Mouse (Mus musculus) forebrain, embryonic 14.5 days (tissue): Measurements from ENCODE around the gene Rpl5. TPM values are rescaled to one million over a fixed set of nuclear protein-coding genes. Genes with fewer than 3 reads are reported as not detected.

Experiments used
- ATAC-seq: fragments of 200-750 bp; cut with Nextera tagmentation; 2 replicates; pipeline ENCODE4 v1.8.0; 2017; ENCODE audit warnings: mild to moderate bottlenecking, moderate library complexity
- DNase-seq: peaks from one replicate; pipeline ENCODE4 v3.0.0-alpha.2; 2015; ENCODE audit warnings: low spot score
- H3K27ac ChIP-seq: fragments of 300-500 bp; sonication (generic); 2 replicates; pipeline ENCODE4 v1.5.1; 2014; ENCODE audit warnings: low read depth, mild to moderate bottlenecking, control low read depth, low read length, moderate library complexity
- H3K27me3 ChIP-seq: fragments of 300-500 bp; sonication (generic); replicated peaks from 2 replicates; pipeline ENCODE4 v1.6.1; 2014; ENCODE audit warnings: low read length, control low read depth, mixed read lengths; ENCODE audit not compliant: control insufficient read depth, insufficient read depth
- H3K36me3 ChIP-seq: fragments of 300-500 bp; sonication (generic); 2 replicates; pipeline ENCODE4 v1.6.1; 2014; ENCODE audit warnings: low read length, control low read depth; ENCODE audit not compliant: control insufficient read depth, insufficient read depth
- H3K4me1 ChIP-seq: fragments of 300-500 bp; sonication (generic); 2 replicates; pipeline ENCODE4 v1.6.1; 2014; ENCODE audit warnings: antibody characterized with exemption, low read length, control low read depth; ENCODE audit not compliant: control insufficient read depth, insufficient read depth
- H3K4me2 ChIP-seq: fragments of 300-500 bp; sonication (generic); 2 replicates; pipeline ENCODE4 v1.6.1; 2014; ENCODE audit warnings: mild to moderate bottlenecking, control low read depth, low read length
- H3K4me3 ChIP-seq: fragments of 300-500 bp; sonication (generic); 2 replicates; pipeline ENCODE4 v1.5.1; 2014; ENCODE audit warnings: low read depth, low read length, control low read depth
- H3K9ac ChIP-seq: fragments of 300-500 bp; sonication (generic); 2 replicates; pipeline ENCODE4 v1.6.1; 2014; ENCODE audit warnings: mild to moderate bottlenecking, low read length, control low read depth, moderate library complexity
- H3K9me3 ChIP-seq: fragments of 300-500 bp; sonication (generic); replicated peaks from 2 replicates; pipeline ENCODE4 v1.6.1; 2016; ENCODE audit warnings: low read length, control low read depth, mixed read lengths; ENCODE audit not compliant: control insufficient read depth
- WGBS: fragments of 180-500 bp; shearing (Covaris S2); extraction: QIAGEN DNeasy Blood & Tissue Kit; methylation state at CpG from one replicate; pipeline ENCODE4 v1.1.7; 2014; 5-methylcytosine and 5-hydroxymethylcytosine counted together
- polyA plus RNA-seq: library from polyadenylated mRNA; unstranded; fragments of >200 nt; fragmentation: Nextera tagmentation; extraction: Ambion mirVana; gene quantifications from 2 replicates; pipeline ENCODE4 v1.2.1, GENCODE M21; 2014

Gene Rpl5
- polyA plus RNA-seq, 1 experiment from 2014 or later, result 63.5 TPM

GRCm38 (mm10) chr5:107868905-107869424 lies 31.3 kb upstream of the Rpl5 start:
- Histone ChIP-seq H3K9me3 (no peaks in the 10 kb centered on the region), H3K4me3 (peak overlapping the region; percentile 80), H3K36me3 (no peaks in the 10 kb centered on the region), H3K4me2 (peak overlapping the region; percentile 69), H3K4me1 (peaks cover 5% of the 10 kb centered on the region; the same call in 1 of the 2 replicates), H3K27ac (peak overlapping the region; percentile 86), H3K27me3 (0 out of 2 replicates have a peak, but pooled peaks cover 2% of the 10 kb centered on the region), H3K9ac (peak overlapping the region; percentile 82)
- ATAC-seq, result peak; percentile 97
- under 1% methylated on average over 58 of the region's 58 CpGs for WGBS
- DNase-seq, result peak; percentile 95

- DNase-seq, result no peak
- no peak for ATAC-seq
- Histone ChIP-seq H3K9ac (no peak overlapping the region), H3K4me2 (no peak overlapping the region), H3K4me1 (peaks cover 5% of the 10 kb centered on the region; the same call in 1 of the 2 replicates), H3K9me3 (no peaks in the 10 kb centered on the region), H3K36me3 (no peaks in the 10 kb centered on the region), H3K4me3 (no peak overlapping the region), H3K27ac (no peak overlapping the region), H3K27me3 (0 out of 2 replicates have a peak, but pooled peaks cover 2% of the 10 kb centered on the region)
- 46% methylated on average over 2 of the region's 2 CpGs for WGBS
These were observed 30.6 kb upstream of the Rpl5 start for GRCm38 (mm10) chr5:107869701-107870100.

GRCm38 (mm10) chr5:107873330-107873729 lies 27.0 kb upstream of the Rpl5 start:
- Histone ChIP-seq H3K27me3 (0 out of 2 replicates have a peak, but pooled peaks cover 2% of the 10 kb centered on the region), H3K36me3 (no peaks in the 10 kb centered on the region), H3K4me2 (no peak overlapping the region), H3K4me1 (no peaks in the 10 kb centered on the region), H3K9me3 (no peaks in the 10 kb centered on the region), H3K4me3 (no peak overlapping the region), H3K9ac (no peak overlapping the region), H3K27ac (no peak overlapping the region)
- 90% methylated on average over 6 of the region's 6 CpGs for WGBS
- DNase-seq, result no peak
- ATAC-seq, result no peak

GRCm38 (mm10) chr5:107873886-107874302 lies 26.4 kb upstream of the Rpl5 start:
- Histone ChIP-seq H3K4me3 (no peak overlapping the region), H3K4me1 (no peaks in the 10 kb centered on the region), H3K27ac (peak overlapping the region; percentile 33), H3K9ac (no peak overlapping the region), H3K36me3 (no peaks in the 10 kb centered on the region), H3K27me3 (0 out of 2 replicates have a peak, but pooled peaks cover 2% of the 10 kb centered on the region), H3K4me2 (no peak overlapping the region), H3K9me3 (no peaks in the 10 kb centered on the region)
- WGBS, result 61% methylated on average over 7 of the region's 7 CpGs
- ATAC-seq (no peak), DNase-seq (peak; percentile 5)

- H3K9me3 ChIP-seq, result no peaks in the 10 kb centered on the region
- H3K4me1 ChIP-seq, result no peaks in the 10 kb centered on the region
- H3K36me3 ChIP-seq, result no peaks in the 10 kb centered on the region
- ATAC-seq, result no peak
- H3K4me3 ChIP-seq, result no peak within 1 kb of the TSS
- no peak within 1 kb of the TSS; the same call in 1 of the 2 replicates for H3K27ac ChIP-seq
- DNase-seq, result no peak
- H3K9ac ChIP-seq, result no peak within 1 kb of the TSS
- H3K27me3 ChIP-seq, result 0 out of 2 replicates have a peak, but pooled peaks cover 2% of the 10 kb centered on the region
- H3K4me2 ChIP-seq, result no peak within 1 kb of the TSS
- WGBS, result 39% methylated on average over 4 of the region's 4 CpGs
These were observed 25.6 kb upstream of the Rpl5 start, which contains the start of gene Evi5 for GRCm38 (mm10) chr5:107874561-107875260. Evi5 (minus strand) TSS chr5:107875107.

GRCm38 (mm10) chr5:107875261-107875611 lies 25.1 kb upstream of the Rpl5 start:
- no peak for DNase-seq
- 0 out of 2 replicates have a peak, but pooled peaks cover 2% of the 10 kb centered on the region for H3K27me3 ChIP-seq
- no peaks in the 10 kb centered on the region for H3K36me3 ChIP-seq
- ATAC-seq, result no peak
- H3K4me2 ChIP-seq, result no peak overlapping the region
- H3K9ac ChIP-seq, result no peak overlapping the region
- no peaks in the 10 kb centered on the region for H3K4me1 ChIP-seq
- H3K9me3 ChIP-seq, result no peaks in the 10 kb centered on the region
- H3K27ac ChIP-seq, result no peak overlapping the region
- H3K4me3 ChIP-seq, result no peak overlapping the region

- Histone ChIP-seq H3K27me3 (no peaks in the 10 kb centered on the region), H3K4me1 (no peaks in the 10 kb centered on the region), H3K9ac (no peak overlapping the region), H3K36me3 (no peaks in the 10 kb centered on the region), H3K4me3 (no peak overlapping the region), H3K9me3 (no peaks in the 10 kb centered on the region), H3K27ac (no peak overlapping the region), H3K4me2 (no peak overlapping the region)
- WGBS, result 90% methylated on average over 1 of the region's 1 CpGs
- ATAC-seq (no peak), DNase-seq (no peak)
These were observed 23.2 kb upstream of the Rpl5 start for GRCm38 (mm10) chr5:107877053-107877452.

GRCm38 (mm10) chr5:107880710-107881109 lies 19.6 kb upstream of the Rpl5 start:
- no peak overlapping the region for H3K4me3 ChIP-seq
- H3K36me3 ChIP-seq, result no peaks in the 10 kb centered on the region
- no peak for ATAC-seq
- H3K9ac ChIP-seq, result no peak overlapping the region
- H3K4me1 ChIP-seq, result no peaks in the 10 kb centered on the region
- 78% methylated on average over 5 of the region's 5 CpGs for WGBS
- H3K4me2 ChIP-seq, result no peak overlapping the region
- no peaks in the 10 kb centered on the region for H3K9me3 ChIP-seq
- no peak overlapping the region for H3K27ac ChIP-seq
- H3K27me3 ChIP-seq, result no peaks in the 10 kb centered on the region
- DNase-seq, result no peak
